Mouse (Mus musculus) gastrocnemius, postnatal 10 days (tissue): ENCODE data around the gene Casp7. TPM values are rescaled to one million over a fixed set of nuclear protein-coding genes. Genes with fewer than 3 reads are reported as not detected.
"Not testable (repeated sequence)": the region's sequence is repeated elsewhere in the genome, so short reads cannot be mapped to it uniquely, and the experiment has no call there.

Experiments
- DNase-seq: peaks from one replicate; pipeline ENCODE4 v3.0.0; 2021; ENCODE audit warnings: mixed read lengths
- long read RNA-seq, 2 experiments: library from polyadenylated mRNA; stranded (forward); transcript quantifications; one replicate each; pipeline ENCODE4 v2.0.0; 2021
- total RNA-seq, 2 experiments: library from RNA; stranded (reverse); gene quantifications; 2 replicates each; pipeline ENCODE4 v1.2.3; 2021

Gene Casp7
- total RNA-seq, result 10 to 100 TPM in 1 of 2 experiments, 1 to 10 TPM in 1; 9.9 to 12.9 TPM
- long read RNA-seq, experiment 1, transcript Casp7-201 (7 exons, 2,350 nt), result major isoform, 13 of 13 reads
- long read RNA-seq, experiment 1, partial matches to known transcripts, result 0 of 13 reads
- long read RNA-seq, experiment 1, other reads (novel, unspliced or antisense), result 0 of 13 reads
- long read RNA-seq, experiment 2, transcript Casp7-201 (7 exons, 2,350 nt), result major isoform, 7 of 8 reads
- long read RNA-seq, experiment 2, partial matches to known transcripts, result 0 of 8 reads
- long read RNA-seq, experiment 2, other reads (novel, unspliced or antisense), result 1 of 8 reads

DNA sequence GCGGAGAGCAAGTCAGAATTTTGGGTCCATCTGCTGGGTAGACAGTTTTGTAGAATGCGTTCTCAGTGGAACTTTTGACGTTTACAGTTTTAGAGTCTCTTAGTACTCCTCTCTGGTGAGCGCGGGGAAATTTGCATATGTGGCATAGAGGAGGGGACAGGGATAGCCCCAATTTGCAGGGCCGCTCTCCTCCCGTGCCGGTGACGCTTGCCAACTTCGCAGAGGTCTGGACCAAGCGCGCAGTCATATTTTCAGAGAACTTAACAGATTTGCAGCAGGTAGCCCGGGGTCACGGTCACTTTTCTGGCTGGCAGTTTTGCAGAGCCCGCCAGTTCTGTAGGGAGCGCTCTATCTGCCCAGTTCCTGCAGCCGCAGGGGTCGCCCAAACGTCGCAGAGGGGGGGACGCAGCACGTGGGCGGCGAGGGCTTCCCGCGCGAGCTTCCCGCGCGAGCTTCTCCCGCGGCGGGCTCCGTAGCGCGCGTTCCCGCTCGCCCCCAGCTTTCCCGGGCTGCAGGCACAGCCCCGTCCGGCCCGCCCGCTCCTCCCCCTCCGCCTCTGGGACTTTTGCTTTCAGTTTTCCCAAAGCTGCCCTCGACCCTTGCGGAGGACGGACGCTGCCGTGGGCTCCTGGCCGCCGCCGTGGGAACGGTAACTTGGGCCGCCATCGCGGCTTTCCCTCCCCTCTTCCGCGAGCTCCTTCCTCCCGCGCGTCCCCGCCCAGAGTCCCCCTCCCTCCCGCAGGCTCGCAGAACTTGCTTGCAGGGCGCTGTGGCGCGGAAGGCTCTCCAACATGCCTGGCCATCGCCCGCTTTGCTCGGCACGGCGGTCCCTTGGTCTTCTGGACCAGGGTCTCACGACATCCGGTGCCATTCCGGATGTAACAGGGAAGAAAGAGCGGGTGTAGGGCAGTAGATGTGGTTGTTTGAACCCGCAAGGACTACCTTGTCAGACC lies at the start of gene Casp7:
Casp7 (plus strand) TSS at position 461 of the 953 bp plus-strand sequence.
- DNase-seq, result peak; percentile 76

DNA sequence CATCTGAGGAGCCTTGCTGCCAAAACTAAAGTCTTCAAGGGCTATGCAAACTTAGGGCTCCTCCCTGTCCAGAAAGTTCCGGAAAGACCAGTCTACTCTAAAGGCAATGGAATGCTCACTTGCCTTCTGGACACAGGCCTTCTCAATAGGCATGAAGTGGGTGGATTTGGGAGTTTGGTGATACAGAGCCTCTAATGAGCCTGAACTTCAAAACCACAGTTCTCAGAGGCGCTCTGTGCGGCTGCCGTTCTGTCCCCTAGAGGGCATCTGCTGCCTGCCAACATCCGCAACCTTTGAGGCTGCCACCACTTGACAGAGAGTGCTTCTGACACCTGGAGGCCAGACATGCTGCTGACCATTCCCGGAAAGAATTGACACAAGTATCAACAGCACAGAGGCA lies 47.6 kb upstream of the Casp7 start:
- DNase-seq, result no peak

DNA sequence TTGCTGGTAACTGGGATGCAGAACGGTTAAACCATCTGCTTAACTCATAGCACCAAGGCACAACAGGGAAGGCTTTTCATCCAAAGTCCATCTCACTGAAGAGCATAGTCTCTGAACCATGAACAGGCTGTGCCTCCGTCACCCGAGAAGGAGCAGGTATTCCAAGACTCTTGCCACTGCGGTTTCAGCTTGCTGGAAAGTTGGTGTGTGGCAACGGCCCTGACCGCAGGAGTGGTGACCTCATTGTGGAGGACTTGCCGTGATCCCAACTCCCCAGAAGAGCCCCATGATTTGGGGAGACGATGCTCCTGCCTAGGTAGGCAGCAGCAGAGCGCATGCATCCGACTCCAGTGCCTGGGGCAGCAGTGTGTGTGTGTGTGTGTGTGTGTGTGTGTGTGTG lies 43.2 kb upstream of the Casp7 start:
- DNase-seq, result no peak

DNA sequence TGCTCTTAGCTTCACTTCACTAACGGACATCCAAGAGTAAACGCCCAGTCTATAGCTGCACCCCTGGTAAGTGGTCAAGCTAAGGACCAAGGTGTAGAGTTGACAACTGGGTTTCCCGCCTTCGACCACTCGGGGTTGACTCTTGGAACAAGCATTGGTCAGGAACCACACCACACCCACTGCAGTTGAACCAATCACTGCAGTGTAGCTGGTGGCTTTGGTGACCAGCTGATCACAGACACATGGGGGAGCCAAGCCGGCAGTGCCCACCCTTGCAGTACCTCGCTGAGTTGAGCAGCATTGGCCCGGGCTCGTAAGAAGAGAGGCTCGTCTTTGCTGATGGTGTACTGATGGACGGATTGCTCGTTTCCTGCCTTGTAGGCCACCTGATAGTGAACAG lies 41.7 kb upstream of the Casp7 start:
- no peak for DNase-seq

DNA sequence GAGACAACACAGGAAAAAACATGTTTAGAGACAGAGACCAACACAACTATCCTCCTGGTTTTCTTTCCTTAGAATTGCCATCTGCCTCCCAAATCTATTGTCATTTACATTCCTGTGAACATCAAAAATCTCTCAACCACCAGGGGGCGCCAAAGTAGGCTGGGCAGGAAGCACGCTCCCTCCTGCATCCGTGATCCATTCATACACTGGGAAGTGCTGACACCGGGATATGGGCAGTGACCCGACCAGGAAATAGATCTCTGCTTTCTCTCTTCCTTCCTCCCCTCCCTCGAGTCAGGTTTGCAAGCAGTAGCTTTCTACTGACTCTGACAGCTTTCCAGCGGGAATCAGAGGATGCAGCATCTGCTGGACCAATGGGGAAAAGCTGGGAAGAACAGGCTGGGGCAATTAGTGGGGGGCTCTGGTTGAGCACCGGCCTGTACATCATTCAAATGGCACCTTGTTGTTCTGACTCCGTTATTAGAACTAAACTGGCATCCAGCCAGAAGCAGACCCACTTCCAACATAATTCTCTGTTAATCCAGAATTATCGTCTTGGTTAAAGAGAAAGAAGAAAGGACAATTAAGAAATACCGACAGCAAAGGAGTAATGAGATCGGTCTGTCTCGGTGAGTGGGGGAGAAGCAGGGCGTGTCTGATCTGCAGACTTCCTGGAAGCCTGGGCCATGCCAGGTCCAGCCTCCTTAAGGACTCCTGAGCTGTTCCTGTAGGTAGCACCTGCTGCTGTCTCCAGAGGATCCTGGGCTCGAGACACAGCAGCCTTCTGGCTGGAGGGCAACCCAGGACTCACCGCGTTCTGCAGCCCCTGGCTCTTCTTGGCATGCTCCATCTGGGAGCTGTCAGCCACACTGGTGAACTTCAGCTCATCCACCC lies 40.2 kb upstream of the Casp7 start:
- peak; percentile 85 for DNase-seq

DNA sequence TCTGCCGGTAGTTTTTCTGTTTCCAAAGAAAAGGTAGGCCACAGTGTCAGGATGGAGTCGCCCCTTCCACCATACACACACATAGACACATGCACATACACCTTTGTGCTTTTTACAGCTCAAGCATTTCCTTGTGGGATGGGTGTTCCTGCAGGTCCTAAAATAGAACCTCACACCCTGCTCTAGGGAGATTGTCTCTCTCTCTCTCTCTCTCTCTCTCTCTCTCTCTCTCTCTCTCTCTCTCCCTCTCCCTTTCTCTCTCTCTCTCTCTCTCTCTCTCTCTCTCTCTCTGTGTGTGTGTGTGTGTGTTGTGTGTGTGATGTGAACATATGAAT lies 39.6 kb upstream of the Casp7 start:
- not testable (repeated sequence) for DNase-seq

DNA sequence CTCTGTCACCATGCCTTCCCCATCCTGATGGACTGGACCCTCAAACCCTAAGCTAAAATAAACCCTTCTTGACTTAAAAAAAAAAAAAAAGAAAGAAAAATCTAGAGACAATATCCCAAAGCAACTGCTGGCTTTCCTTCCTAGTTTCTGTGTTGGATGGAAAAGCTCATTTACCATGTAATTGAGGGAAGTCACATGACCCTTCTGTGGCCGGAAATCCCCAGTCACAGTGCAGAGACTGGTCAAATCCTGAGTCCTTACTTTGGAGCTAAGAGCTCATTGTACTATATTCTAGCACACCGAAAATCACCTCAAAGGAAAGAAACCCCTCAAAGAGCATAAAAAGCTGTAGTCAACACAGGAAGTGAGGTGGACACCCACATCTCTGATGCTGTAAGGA lies 38.0 kb upstream of the Casp7 start:
- DNase-seq, result no peak

DNA sequence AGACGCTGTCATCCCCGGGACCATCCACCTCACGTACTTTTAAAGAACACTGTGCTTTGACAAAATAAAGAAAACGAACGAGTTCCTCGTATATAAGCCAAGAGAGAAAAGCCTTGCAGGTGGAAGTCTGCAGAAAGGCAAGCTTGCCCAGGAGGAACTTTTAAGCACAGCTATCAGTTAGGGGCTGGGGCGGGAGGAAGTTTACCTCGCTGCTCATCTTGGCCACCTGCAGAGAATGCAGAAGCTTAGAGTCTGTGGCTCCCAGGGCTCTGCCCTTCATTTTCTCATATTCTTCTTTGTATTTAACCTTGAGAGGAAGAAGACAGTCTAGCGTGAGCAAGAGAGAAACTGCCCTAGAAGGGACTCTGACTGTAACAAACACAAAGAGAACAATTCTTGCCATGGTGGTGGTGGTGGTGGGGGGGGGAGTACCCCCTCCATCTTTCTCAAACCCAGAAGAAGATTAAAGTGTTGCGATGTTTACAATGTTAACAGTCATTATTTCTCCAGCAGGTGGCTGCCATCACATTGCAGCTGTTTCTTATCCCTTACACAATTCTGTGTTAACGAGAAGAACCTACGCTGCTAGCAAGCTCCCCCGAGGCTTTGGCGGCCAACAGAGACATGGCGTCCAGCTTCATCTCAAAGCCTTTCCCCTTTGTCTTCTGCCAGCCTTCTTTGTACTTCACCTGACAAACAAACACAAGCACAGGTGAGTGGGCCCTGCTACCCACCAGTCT lies 33.0 kb upstream of the Casp7 start:
- DNase-seq, result no peak

DNA sequence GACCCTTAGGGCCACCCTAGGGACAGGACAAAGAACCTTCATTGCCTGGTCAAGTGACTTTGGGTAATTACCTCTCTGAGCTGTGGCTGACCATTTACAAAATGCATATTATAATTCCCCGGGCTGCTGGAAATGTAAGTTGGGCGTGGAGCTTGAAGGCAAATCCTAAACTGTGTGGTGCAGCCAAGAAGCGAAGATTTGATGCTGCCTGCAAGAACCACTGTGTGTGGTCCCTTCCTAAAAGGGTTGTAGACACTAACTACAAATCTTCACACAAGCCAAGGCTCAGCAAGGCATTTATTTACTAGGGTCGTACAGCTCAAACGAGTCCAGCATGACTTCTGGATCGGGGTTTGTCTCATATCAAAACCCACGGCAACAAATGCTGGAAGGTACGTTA lies 32.4 kb upstream of the Casp7 start:
- DNase-seq, result no peak

DNA sequence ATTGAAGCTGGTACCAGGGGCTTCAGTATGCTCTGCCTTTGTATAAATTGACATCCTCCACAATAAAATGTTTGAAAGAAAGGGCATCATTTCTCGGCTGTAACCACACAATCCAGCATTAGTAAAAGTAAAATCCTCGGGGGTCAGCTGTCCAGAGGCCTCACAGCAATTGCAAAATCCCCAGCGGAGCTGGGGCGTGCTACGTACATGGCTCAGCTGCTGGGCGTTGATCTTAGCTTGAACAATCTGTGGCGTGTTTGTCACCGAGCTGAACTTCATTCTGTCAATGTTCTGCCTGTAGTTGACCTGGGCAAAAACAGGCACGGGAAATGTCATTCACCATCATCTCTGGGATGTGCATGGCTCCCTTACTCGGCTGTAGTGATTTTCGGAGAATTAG lies 30.8 kb upstream of the Casp7 start:
- DNase-seq, result no peak

DNA sequence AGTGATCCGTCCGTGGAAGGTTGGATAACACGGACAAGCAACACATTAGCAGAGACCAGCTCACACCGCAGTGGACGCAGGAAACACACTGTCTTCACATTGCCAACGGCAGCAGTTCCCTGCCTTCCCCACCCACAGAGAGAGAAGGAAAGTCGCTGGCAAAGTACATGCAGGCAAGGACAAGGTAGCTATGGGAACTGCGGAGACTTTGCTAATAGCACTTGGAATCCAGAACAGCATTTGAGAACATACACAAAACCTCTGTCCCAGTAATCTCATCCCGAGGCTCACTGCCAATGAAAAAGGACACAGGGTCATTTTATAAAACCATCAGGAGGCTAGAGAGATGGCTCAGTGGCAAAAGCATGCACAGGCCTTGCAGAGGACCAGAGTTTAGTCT lies 30.3 kb upstream of the Casp7 start:
- DNase-seq, result peak; percentile 4

DNA sequence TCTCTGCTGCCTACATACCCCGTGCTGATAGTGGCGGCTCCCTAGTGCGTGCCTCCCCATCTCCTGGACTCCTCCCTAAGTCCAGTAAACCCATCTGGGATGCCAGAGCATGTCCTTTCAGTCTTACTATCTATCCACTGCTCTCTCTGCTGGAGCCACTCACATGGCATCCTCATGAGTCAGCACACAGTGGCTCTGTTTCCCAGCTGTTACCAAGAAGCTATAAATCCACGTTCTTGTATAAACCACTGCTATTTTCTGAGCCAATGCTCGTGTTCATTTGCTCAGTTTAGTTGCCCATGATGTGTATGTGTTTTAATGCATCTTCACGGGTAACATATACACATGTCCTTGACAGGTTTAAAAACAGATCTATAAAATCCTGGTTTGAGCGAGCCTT lies 29.2 kb upstream of the Casp7 start:
- no peak for DNase-seq

DNA sequence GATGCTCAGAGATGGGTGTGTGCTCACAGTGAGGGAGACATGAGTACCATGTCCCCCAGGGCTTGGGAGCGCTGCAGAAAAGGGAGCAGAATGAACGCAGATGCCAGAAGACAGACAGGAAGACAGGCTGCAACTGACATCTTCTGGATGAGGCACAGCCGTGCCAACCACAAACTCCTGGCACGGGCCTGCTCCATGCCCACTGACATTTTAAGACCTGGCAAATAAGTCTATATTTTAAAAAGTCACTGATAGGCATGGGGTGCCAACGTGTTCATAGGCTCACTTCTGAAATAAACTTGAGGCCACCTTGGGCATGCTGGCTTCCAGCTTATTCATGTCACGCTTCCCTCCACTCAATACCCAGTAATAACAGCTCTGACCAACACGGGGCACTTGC lies 28.0 kb upstream of the Casp7 start:
- DNase-seq, result no peak

DNA sequence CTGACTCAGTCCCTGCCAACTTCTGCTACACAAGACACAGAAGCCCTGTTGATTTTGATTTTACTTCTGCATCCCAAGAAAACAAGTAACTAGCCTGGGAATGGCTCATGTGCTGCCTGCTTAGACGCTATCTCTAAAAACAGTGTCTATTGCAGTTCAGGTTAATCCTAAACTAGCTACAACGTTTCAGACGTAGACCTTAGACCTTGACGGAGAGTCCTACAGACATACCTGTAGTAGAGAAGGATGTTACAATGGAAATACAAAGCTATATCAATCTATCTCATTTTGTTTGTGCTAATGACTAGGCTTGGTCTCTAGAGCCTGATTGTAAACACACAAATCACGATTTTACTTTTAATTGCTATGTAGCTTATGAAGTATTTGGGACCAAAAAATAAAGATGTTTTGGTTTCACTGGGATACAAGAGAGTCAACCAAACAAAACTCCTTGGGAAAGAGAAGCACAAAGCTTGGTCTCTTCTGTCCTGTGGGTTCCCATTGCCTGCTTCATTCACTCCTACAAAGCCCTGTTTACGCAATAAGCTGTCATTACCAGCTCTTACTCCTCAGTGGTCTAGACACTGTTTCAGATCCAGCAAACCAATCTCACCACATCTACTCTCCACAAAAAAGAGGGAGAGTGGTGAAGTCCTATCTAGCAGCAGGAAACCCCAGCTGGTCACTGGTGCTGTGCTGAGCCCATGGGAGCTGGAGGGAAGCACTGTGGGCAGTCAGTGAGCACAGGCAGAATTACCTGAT lies 26.4 kb upstream of the Casp7 start:
- DNase-seq, result no peak

DNA sequence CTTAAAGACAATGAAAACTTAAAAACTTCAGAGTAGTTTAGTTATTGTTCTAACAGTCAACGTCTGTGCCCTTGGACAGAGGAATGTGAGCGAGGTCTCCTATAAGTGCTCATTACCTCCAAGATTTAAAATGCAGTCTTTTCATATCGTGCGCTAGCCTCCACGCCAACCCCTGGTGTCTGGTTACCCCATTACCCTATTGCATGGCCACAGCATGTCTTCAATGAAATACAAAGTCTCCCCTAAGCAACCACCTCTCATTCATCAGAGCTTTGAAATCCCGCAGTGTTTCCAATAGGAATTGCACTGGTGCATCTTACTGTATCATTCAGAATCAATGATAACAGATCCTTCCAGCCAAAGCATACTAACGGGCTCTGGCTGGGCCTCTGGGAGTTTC lies 24.7 kb upstream of the Casp7 start:
- no peak for DNase-seq

DNA sequence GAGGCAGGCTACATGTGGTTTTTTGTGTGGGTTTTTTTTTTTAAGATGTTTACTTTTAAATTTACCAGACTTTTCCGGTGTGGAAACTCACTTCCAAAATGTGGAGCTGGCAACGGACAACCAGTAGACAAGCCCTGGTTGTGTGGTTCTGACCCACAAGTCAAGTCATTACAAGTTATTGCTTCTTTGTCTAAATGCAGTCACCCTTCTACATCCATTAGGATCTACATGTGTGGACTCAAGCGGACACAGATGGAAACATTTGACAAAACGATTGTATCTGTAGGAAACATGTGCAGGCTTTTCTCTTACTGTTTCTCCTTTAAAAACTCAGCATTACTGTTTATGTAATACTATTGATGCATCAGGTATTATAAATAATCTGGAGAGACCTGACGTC lies 23.7 kb upstream of the Casp7 start:
- no peak for DNase-seq

DNA sequence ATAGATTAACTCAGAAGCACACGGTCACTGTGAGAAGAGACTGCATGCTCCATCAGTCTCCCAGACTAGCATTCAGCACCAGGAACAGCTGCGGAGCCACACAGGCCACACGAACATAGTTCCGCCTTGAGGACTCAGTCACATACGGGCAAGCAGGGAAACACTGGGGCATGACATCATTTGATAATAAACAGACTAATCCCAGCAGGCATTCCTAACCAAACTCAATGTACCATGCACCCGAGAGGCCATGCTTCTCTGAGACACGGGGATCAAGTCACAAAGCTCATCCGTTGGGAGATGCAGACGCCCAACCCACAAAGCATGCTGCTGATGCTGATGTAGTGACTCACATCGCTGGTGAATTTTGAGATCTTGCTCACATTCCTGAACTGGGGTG lies 22.9 kb upstream of the Casp7 start:
- DNase-seq, result no peak

DNA sequence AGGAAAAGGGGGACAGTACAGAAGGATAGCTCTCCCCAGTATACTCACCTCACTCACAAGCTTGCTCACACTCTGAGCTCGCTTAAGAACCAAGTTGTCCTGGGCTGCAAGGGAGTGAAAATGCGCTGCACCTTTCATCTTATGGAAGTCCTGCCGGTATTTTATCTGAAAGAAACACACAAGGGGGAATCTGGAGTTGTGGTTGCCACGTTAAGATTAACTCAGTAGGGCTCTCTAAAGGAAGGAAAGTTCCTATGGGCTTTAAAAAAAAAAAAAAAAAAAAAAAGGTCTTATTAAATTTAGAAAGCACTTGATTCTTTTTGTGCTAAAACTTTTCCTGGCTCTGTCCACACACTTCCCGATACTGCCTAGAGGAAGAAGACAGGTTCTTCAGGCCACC lies 18.9 kb upstream of the Casp7 start:
- DNase-seq, result no peak

DNA sequence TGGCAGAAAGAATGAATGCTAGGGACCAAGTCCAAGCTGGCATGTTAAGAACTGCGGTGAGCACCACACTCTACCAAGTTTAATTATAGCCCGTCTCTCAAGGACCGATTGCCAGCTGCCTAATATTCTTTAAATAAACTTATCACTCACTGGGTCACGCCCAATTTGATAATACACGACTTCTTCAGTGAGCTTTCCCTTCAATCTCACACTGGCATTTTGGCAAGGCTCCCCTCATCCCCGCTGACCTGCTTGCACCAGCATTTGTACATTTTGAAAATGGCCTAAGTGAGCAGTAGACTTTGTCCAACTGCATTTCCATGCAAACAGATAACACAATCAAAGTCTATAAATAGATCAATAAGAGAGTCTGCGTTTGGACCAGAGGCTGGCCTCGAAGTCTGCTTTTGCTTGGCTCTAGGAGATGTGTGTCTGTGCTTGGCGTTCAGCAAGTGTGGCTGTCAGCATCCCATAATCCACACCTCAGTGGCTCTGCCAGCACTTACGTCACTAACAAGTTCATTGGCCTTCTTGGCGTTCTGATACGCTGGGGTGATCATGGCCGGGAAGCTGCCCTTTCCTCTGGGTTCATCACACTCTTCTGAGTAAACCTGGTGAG lies 18.3 kb upstream of the Casp7 start:
- no peak for DNase-seq

DNA sequence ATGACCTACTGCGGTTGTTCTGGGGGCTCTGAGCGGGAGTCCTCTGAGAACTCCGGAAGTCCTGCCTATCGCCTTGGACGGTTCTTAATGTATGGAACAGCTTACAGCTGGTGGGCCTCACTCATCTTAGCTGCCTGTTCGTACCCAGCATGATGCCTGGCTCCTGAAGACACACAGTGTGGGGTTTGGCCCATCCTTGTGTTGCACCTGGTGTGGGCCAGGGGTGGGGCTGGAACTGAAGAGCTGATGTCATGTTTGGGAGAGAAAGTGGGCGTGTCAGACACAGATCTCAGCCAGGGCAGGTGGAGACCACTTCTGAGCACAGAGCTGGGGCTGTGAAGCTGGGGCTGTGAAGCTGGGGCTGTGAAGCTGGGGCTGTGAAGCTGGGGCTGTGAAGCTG lies 16.6 kb upstream of the Casp7 start:
- DNase-seq, result no peak

DNA sequence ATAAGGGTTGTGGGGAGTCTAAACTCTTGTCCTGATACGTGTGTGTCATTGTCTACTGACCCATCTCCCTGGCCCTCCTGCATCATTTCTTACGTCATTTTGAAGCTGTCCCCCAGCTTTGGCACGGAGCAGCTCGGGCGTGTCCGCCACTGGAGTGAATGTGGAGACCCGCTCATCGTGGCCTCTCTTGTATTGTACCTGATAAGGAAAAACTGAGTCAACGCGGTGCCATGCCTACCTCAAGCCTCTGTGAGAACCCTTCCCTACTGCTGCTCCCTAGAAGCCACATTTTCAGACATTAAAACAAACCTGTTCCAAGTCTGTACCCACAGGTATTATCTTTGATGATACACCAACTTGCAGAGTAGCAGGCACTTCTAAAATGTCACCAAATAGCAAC lies 15.5 kb upstream of the Casp7 start:
- DNase-seq, result no peak
